Mouse (Mus musculus): ENCODE measurements around the gene Gm14085. TPM values are rescaled to one million over a fixed set of nuclear protein-coding genes. Genes with fewer than 3 reads are reported as not detected.

Gm14085 gene
- not detected in 2 replicates for polyA plus RNA-seq (2021; fragmentation: Nextera tagmentation)
- long read RNA-seq, experiment 1 = 0 reads
- long read RNA-seq, experiment 2 = 0 reads

DNA sequence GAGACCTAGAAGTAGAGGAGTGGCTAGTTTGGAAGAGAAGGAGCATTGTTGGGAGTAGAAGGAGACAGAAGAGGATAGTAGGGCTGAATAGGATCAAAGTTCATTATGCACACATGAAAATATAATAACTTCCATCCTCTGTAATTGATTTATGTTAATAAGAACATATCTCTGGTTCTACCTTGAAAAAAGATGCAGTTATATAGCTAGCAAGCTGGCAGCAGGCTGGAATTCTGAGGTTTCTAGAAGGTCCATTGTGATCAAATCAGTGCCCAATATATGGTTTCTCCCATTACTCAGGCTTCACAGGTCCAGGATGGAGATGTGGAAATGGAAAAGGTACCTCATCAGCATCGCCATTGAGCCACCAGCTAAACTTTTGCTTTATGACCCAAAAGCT is at the start of gene Gm14085:
TSS of gene Gm14085 (plus strand) at position 301 of the 400 bp plus-strand sequence.

Other genes with a start within 250 kb of the Gm14085 start
- 0.11 and 0.13 TPM in 2 replicates for gene Duox2, start 186.5 kb upstream of the Gm14085 start, polyA plus RNA-seq (2021; fragmentation: Nextera tagmentation)
- gene Duoxa2, start 186.0 kb upstream of the Gm14085 start, polyA plus RNA-seq (2021; fragmentation: Nextera tagmentation) = not detected in 2 replicates
- gene Duoxa1, start 171.2 kb upstream of the Gm14085 start, polyA plus RNA-seq (2021; fragmentation: Nextera tagmentation) = 0.14 and 0.20 TPM in 2 replicates
- gene Duox1, start 169.3 kb upstream of the Gm14085 start, polyA plus RNA-seq (2021; fragmentation: Nextera tagmentation) = not detected in 2 replicates
- 3.4 and 3.9 TPM in 2 replicates for gene Shf, start 115.8 kb upstream of the Gm14085 start, polyA plus RNA-seq (2021; fragmentation: Nextera tagmentation)
- 0.06 TPM in 1 of 2 replicates, not detected in the other for gene Slc28a2, start 58.5 kb upstream of the Gm14085 start, polyA plus RNA-seq (2021; fragmentation: Nextera tagmentation)
- 187 and 197 TPM in 2 replicates for gene Gatm, start 126.4 kb downstream of the Gm14085 start, polyA plus RNA-seq (2021; fragmentation: Nextera tagmentation)
- 1.1 and 1.5 TPM in 2 replicates for gene AA467197, start 152.0 kb downstream of the Gm14085 start, polyA plus RNA-seq (2021; fragmentation: Nextera tagmentation)
- gene Slc30a4, start 217.7 kb downstream of the Gm14085 start, polyA plus RNA-seq (2021; fragmentation: Nextera tagmentation) = 3.2 and 3.6 TPM in 2 replicates

Data from layer of hippocampus, adult 6 months (tissue).